Mouse (Mus musculus) hindbrain, embryonic 10.5 days (tissue): ENCODE measurements around the gene Atad5. TPM values are rescaled to one million over a fixed set of nuclear protein-coding genes. Genes with fewer than 3 reads are reported as not detected.
A peak's percentile ranks its signal among the peaks of the same experiment; 100 is the strongest.

ENCODE experiments used
- DNase-seq: peaks from one replicate; pipeline ENCODE4 v3.0.0-alpha.2; 2017; ENCODE audit warnings: low spot score
- H3K27ac ChIP-seq: fragments of 300-500 bp; sonication (generic); 2 replicates; pipeline ENCODE4 v1.5.1; 2016; ENCODE audit warnings: mild to moderate bottlenecking, moderate library complexity
- H3K27me3 ChIP-seq: fragments of 300-500 bp; sonication (generic); 2 replicates; pipeline ENCODE4 v1.6.1; 2016; ENCODE audit warnings: mild to moderate bottlenecking; ENCODE audit not compliant: poor library complexity, insufficient read depth, severe bottlenecking
- H3K36me3 ChIP-seq: fragments of 300-500 bp; sonication (generic); 2 replicates; pipeline ENCODE4 v1.6.1; 2016; ENCODE audit warnings: mild to moderate bottlenecking, moderate library complexity
- H3K4me1 ChIP-seq: fragments of 300-500 bp; sonication (generic); replicated peaks from 2 replicates; pipeline ENCODE4 v1.6.1; 2016; ENCODE audit warnings: mild to moderate bottlenecking
- H3K4me3 ChIP-seq: fragments of 300-500 bp; sonication (generic); 2 replicates; pipeline ENCODE4 v1.5.1; 2016; ENCODE audit warnings: mild to moderate bottlenecking, moderate library complexity
- H3K9me3 ChIP-seq: fragments of 300-500 bp; sonication (generic); 2 replicates; pipeline ENCODE4 v1.6.1; 2016; ENCODE audit warnings: mild to moderate bottlenecking, moderate library complexity
- WGBS: fragments of 180-500 bp; shearing (Covaris S2); methylation state at CpG from one replicate; pipeline ENCODE4 v1.1.7; 2016; 5-methylcytosine and 5-hydroxymethylcytosine counted together
- polyA plus RNA-seq: library from polyadenylated mRNA; unstranded; fragments of >200 nt; fragmentation: Nextera tagmentation; extraction: Ambion mirVana; gene quantifications from 2 replicates; pipeline ENCODE4 v1.2.1, GENCODE M21; 2016

Atad5 gene
- polyA plus RNA-seq, 1 experiment from 2014 or later: 11.5 TPM

GRCm38 (mm10) chr11:80089817-80090214, 616 bp downstream of the Atad5 start:
- DNase-seq: no peak
- H3K27ac ChIP-seq: peak overlapping the region; percentile 92
- WGBS: 1% methylated on average over 14 of the region's 14 CpGs

GRCm38 (mm10) chr11:80090555-80091164, 1.5 kb downstream of the Atad5 start:
- Histone ChIP-seq H3K9me3 (no peaks in the 10 kb centered on the region), H3K4me3 (peak overlapping the region; percentile 96), H3K36me3 (peaks cover 29% of the 10 kb centered on the region), H3K27me3 (no peaks in the 10 kb centered on the region), H3K27ac (no peak overlapping the region), H3K4me1 (peaks cover 13% of the 10 kb centered on the region)
- no peak for DNase-seq
- WGBS: 67% methylated on average over 3 of the region's 3 CpGs

More at GRCm38 (mm10) chr11:80089817-80090214, 616 bp downstream of the Atad5 start:
- no peaks in the 10 kb centered on the region for H3K27me3 ChIP-seq
- peak overlapping the region; percentile 96 for H3K4me3 ChIP-seq
- peaks cover 20% of the 10 kb centered on the region for H3K36me3 ChIP-seq
- no peaks in the 10 kb centered on the region for H3K9me3 ChIP-seq
- H3K4me1 ChIP-seq: peaks cover 13% of the 10 kb centered on the region

DNA sequence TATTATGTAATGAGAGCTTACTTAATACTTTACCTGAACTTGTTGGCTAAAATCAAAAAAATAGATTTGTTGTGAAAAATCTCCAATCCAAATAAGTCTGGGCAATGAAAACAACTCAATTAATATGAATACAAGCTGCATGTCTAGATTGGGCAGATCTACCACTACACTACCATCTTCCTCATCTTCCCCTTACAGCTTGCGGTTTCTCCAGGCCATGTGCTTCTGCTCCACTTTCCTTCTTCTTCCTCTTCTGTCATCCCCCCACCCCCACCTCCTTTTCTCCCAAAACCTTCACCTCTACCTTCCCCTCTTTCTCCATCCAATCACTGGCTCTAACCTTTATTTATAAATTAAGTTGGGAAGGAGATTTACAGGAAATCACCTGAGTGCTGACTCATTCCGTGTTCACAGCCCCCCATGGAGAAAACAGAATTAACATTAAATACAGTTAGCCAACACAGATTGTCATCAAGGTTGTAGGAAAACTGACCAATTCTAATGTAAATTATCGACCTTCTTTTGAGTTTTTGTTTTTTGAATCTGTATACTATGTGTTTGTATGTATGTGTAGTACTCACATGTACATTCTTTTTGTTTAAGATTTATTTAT, 9.3 kb downstream of the Atad5 start:
- WGBS: 92% methylated on average over 3 of the region's 3 CpGs
- Histone ChIP-seq H3K36me3 (peaks cover 95% of the 10 kb centered on the region), H3K9me3 (no peaks in the 10 kb centered on the region), H3K27ac (no peak overlapping the region), H3K27me3 (no peaks in the 10 kb centered on the region), H3K4me3 (no peak overlapping the region), H3K4me1 (no peaks in the 10 kb centered on the region)
- DNase-seq: no peak

DNA sequence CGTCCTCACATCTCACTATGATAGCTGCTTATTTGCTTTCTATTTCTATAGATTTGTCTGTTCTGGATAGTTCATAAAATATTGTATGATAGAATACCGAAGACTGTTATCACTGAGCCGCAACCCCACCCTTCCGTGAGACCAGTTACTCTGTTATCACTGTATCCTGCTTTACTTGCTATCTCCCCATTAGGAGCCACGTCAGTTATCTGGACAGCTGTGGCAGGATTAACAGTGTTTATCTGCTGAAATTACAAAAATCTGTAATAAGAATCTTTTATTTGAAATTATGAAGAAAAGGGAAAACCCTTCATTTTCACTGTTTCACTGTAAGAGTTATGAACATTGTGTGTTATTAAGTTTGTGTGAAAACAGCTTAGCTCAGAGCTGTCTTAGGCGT, 12.1 kb downstream of the Atad5 start:
- Histone ChIP-seq H3K27ac (no peak overlapping the region), H3K9me3 (no peaks in the 10 kb centered on the region), H3K27me3 (no peaks in the 10 kb centered on the region), H3K36me3 (peaks cover 93% of the 10 kb centered on the region), H3K4me1 (no peaks in the 10 kb centered on the region), H3K4me3 (no peak overlapping the region)
- WGBS: 94% methylated on average over 6 of the region's 6 CpGs
- DNase-seq: no peak

- DNase-seq: no peak
- no peaks in the 10 kb centered on the region for H3K9me3 ChIP-seq
- no peaks in the 10 kb centered on the region for H3K4me1 ChIP-seq
- no peak overlapping the region for H3K4me3 ChIP-seq
- peaks cover 93% of the 10 kb centered on the region for H3K36me3 ChIP-seq
- no peaks in the 10 kb centered on the region for H3K27me3 ChIP-seq
- WGBS: 92% methylated on average over 1 of the region's 1 CpGs
- no peak overlapping the region for H3K27ac ChIP-seq
These were observed 15.2 kb downstream of the Atad5 start for GRCm38 (mm10) chr11:80104407-80104806.

DNA sequence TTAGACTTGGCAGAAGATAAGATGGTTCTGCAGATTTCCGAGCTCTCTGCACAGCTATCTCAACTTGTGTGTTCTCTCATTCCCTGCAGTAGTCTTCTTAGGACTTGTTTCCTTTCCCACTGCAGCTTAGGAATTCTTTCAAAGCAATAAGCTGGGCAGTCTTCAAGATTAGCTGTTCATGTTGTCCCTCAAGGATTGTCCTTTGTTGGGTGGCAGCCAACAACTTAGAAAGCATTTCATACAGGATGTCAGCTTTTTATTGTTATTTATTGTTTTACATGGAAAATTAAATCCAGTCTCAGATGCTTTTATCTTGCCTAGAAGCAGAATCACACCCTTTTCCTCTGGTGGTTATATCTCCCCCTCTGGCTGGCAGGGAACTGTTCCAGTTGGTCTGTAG, 27.2 kb downstream of the Atad5 start:
- WGBS: 97% methylated on average over 1 of the region's 1 CpGs
- no peaks in the 10 kb centered on the region for H3K4me1 ChIP-seq
- H3K9me3 ChIP-seq: no peaks in the 10 kb centered on the region
- H3K36me3 ChIP-seq: peaks cover 96% of the 10 kb centered on the region
- no peaks in the 10 kb centered on the region for H3K27me3 ChIP-seq
- no peak overlapping the region for H3K4me3 ChIP-seq
- H3K27ac ChIP-seq: no peak overlapping the region
- DNase-seq: no peak

GRCm38 (mm10) chr11:80132050-80132449, 42.9 kb downstream of the Atad5 start:
- H3K4me1 ChIP-seq: no peaks in the 10 kb centered on the region
- H3K36me3 ChIP-seq: peaks cover 90% of the 10 kb centered on the region
- no peaks in the 10 kb centered on the region for H3K27me3 ChIP-seq
- no peak overlapping the region for H3K27ac ChIP-seq
- WGBS: 73% methylated on average over 1 of the region's 1 CpGs
- no peak for DNase-seq
- no peaks in the 10 kb centered on the region for H3K9me3 ChIP-seq
- H3K4me3 ChIP-seq: no peak overlapping the region

DNA sequence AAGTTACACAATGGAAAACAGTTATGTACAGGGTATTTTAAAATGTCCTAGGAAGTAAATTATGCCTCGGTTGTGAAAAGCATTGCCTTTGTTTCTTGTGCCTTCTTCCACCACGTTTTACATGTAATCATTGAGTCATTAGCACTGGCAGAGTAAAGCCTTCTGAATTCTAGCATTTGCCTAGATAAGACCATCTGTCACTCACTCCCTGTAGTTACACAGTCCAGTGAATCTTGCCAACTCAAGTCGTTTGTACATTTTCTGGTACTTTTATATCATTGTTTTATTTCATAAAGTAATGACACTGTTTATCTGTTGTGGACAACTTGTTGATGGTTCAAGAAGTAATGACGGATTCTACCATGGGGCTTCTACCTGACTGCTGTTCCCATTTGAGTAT, 45.5 kb downstream of the Atad5 start:
- Histone ChIP-seq H3K36me3 (peaks cover 92% of the 10 kb centered on the region), H3K27me3 (no peaks in the 10 kb centered on the region), H3K9me3 (no peaks in the 10 kb centered on the region), H3K4me3 (no peak overlapping the region), H3K27ac (no peak overlapping the region), H3K4me1 (no peaks in the 10 kb centered on the region)
- no peak for DNase-seq
- 80% methylated on average over 4 of the region's 4 CpGs for WGBS

GRCm38 (mm10) chr11:80135954-80136683, 46.9 kb downstream of the Atad5 start:
- H3K9me3 ChIP-seq: no peaks in the 10 kb centered on the region
- DNase-seq: no peak
- H3K36me3 ChIP-seq: peaks cover 87% of the 10 kb centered on the region
- H3K27me3 ChIP-seq: no peaks in the 10 kb centered on the region
- whole genome bisulfite sequencing: 88% methylated on average over 11 of the region's 11 CpGs
- no peak overlapping the region for H3K4me3 ChIP-seq
- H3K4me1 ChIP-seq: peaks cover 5% of the 10 kb centered on the region
- no peak overlapping the region for H3K27ac ChIP-seq

DNA sequence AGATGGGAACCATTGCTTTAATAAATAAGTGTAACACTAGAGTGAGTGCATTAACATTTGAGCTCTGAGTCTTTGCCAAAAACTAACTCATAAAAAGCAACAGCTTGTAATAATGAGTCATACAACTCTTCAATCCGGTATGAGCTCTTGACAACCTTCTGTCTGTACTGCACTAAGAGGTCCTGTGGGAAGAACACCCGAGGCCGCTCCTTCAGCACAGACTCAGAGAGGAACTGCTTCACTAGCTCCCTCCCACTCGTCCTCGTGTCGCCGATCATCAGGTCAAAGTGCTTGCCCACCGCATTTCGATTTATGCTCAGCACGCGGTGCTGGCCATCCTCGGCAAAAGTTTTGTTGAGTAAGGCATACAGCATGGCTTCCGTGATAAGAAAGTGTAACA, 47.6 kb downstream of the Atad5 start:
- no peak overlapping the region for H3K4me3 ChIP-seq
- 92% methylated on average over 13 of the region's 13 CpGs for WGBS
- peaks cover 8% of the 10 kb centered on the region for H3K4me1 ChIP-seq
- no peaks in the 10 kb centered on the region for H3K27me3 ChIP-seq
- no peak overlapping the region for H3K27ac ChIP-seq
- no peak for DNase-seq
- no peaks in the 10 kb centered on the region for H3K9me3 ChIP-seq
- H3K36me3 ChIP-seq: peaks cover 80% of the 10 kb centered on the region

DNA sequence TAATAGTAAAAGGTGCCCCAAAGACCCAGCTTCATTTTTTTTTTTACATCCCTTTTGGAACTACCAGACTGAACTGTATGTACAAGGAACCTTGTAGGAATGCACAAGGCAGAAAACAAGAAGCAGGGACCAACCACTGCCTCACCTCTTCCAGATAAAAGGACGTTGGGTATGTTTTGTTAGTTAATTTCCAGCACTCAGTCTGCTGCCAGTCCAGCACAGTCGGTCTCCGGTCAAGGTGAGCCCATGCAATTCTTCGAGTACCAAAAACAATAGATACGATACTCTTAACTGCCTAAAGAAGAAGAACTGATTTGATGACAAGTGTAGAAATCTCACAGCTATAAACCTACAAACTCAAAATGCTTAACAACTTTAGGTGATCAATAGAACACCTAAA, 48.6 kb downstream of the Atad5 start:
- H3K9me3 ChIP-seq: no peaks in the 10 kb centered on the region
- peaks cover 12% of the 10 kb centered on the region for H3K4me1 ChIP-seq
- no peak overlapping the region for H3K27ac ChIP-seq
- no peaks in the 10 kb centered on the region for H3K27me3 ChIP-seq
- no peak overlapping the region for H3K4me3 ChIP-seq
- no peak for DNase-seq
- 90% methylated on average over 5 of the region's 5 CpGs for WGBS
- H3K36me3 ChIP-seq: peaks cover 71% of the 10 kb centered on the region

DNA sequence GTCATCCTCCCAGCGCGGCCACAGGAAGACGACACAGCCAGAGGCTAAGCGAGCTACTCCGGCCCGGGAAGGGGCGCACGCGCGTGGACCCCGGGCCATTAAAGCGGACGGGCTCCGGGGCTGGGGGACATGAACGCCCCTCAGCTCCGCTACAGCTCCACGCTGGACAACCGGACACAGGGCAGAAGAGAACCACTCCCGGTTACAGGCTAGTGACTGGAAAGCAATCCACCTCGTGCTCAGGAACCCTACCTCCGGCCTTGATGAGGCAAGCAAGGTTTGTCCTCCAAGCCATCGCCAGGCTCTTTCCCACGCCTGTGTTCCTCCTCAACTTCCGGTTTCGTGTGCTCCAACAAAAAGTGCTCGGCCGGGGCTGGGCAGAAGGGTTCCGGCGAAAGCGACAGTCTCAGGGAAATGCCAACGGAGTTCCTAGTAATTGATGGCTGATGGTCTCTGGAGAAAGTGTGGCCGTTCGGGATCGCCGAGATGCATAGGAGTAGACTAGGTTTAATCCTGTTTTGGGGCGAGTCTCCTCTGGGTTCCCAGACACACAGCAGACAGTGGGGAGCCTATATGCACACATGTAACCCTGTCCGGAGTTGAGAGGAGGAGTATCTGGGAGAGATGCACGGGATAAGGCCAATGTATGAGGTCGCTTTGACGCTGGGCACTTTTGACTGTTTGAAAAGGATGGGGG, 52.8 kb downstream of the Atad5 start, which contains the start of gene Tefm:
Gene Tefm (minus strand): TSS at position 351 of the 697 bp plus-strand sequence.
- H3K36me3 ChIP-seq: peaks cover 35% of the 10 kb centered on the region
- no peaks in the 10 kb centered on the region for H3K9me3 ChIP-seq
- peaks cover 16% of the 10 kb centered on the region for H3K4me1 ChIP-seq
- H3K27ac ChIP-seq: peak within 1 kb of the TSS; percentile 94
- peak within 1 kb of the TSS; percentile 81 for H3K4me3 ChIP-seq
- no peaks in the 10 kb centered on the region for H3K27me3 ChIP-seq
- under 1% methylated on average over 40 of the region's 40 CpGs for WGBS
- DNase-seq: peak; percentile 88

DNA sequence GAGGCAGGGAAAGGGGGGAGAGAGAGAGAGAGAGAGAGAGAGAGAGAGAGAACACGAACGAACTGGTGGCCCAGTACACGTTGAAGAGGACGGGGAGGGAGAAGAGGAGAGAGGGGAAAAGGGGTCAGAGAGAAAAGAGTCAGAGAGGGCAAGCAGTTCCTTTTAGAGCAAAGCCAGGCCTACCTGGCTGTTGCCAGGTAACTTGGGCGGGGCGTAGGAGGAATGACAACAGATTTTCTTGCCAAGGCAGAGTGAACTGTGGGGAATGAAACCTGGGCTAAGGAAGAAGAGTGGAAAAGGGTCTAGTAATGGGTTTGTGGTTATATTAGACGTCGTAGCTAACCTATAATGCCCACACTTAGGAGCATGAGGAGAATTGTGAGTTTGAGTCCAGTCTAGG, 53.7 kb downstream of the Atad5 start:
- peak overlapping the region; percentile 81 for H3K4me3 ChIP-seq
- no peaks in the 10 kb centered on the region for H3K9me3 ChIP-seq
- H3K4me1 ChIP-seq: peaks cover 16% of the 10 kb centered on the region
- H3K27ac ChIP-seq: peak overlapping the region; percentile 94
- H3K27me3 ChIP-seq: no peaks in the 10 kb centered on the region
- peaks cover 26% of the 10 kb centered on the region for H3K36me3 ChIP-seq
- DNase-seq: no peak
- 48% methylated on average over 8 of the region's 8 CpGs for WGBS
